ENCODE assay signal across 24 mouse cellular contexts in genomic region chr16:90035595-90036110, GRCm38 (mm10).
"Had no signal": no experiment of that assay in that cellular context is flagged by ENCODE, and none has a peak within 500 bp of the region (broad histone marks: within the 10 kb centered on the region; RNA-seq: fewer than 3 reads in every experiment).

No protein-coding gene starts in this region.

- H3K9me3 ChIP-seq: intestine, embryonic 15.5 days; kidney, embryonic 15.5 days; limb, embryonic 12.5 days; limb, embryonic 15.5 days; midbrain, embryonic 12.5 days had no signal

- H3K36me3 ChIP-seq: intestine, embryonic 15.5 days; kidney, embryonic 15.5 days; limb, embryonic 12.5 days; limb, embryonic 15.5 days; midbrain, embryonic 12.5 days had no signal

- ATAC-seq: intestine, embryonic 15.5 days; liver, postnatal 0 days; lung, postnatal 0 days; midbrain, embryonic 16.5 days had no signal

- DNase-seq: kidney, adult 11 months; kidney, adult 8-10 months; kidney, postnatal 10 days; kidney, postnatal 4 days; left cerebral cortex, postnatal 4 days; liver, postnatal 0 days; lung, embryonic 14.5 days; right cerebral cortex, adult 18-20 months; right cerebral cortex, postnatal 14 days; right cerebral cortex, postnatal 4 days; thymus, adult 2 months; thymus, postnatal 25 days had no signal

- H3K27me3 ChIP-seq: intestine, embryonic 15.5 days; kidney, embryonic 15.5 days; limb, embryonic 12.5 days; limb, embryonic 15.5 days; midbrain, embryonic 12.5 days had no signal

- H3K4me2 ChIP-seq: intestine, embryonic 15.5 days; kidney, embryonic 15.5 days; limb, embryonic 12.5 days; limb, embryonic 15.5 days; liver, embryonic 11.5 days; lung, embryonic 14.5 days; midbrain, embryonic 12.5 days had no signal

- H3K4me3 ChIP-seq: intestine, embryonic 15.5 days; kidney, embryonic 15.5 days; limb, embryonic 12.5 days; limb, embryonic 15.5 days; midbrain, embryonic 12.5 days; myocyte had no signal

- H3K27ac ChIP-seq: intestine, embryonic 15.5 days; kidney, embryonic 15.5 days; limb, embryonic 12.5 days; limb, embryonic 15.5 days; liver, embryonic 14.5 days; macrophage; midbrain, embryonic 12.5 days; stomach, postnatal 0 days had no signal

- H3K4me1 ChIP-seq: intestine, embryonic 15.5 days; kidney, embryonic 15.5 days had no signal

- H3K9ac ChIP-seq: intestine, embryonic 15.5 days; kidney, embryonic 15.5 days; limb, embryonic 12.5 days; limb, embryonic 15.5 days; liver, embryonic 14.5 days; liver, postnatal 0 days; lung, embryonic 14.5 days; midbrain, embryonic 12.5 days had no signal
